Mouse (Mus musculus): ENCODE results near the gene Olfr710.
"Not testable (repeated sequence)": the region's sequence is repeated elsewhere in the genome, so short reads cannot be mapped to it uniquely, and the experiment has no call there.

The Olfr710 gene

DNA sequence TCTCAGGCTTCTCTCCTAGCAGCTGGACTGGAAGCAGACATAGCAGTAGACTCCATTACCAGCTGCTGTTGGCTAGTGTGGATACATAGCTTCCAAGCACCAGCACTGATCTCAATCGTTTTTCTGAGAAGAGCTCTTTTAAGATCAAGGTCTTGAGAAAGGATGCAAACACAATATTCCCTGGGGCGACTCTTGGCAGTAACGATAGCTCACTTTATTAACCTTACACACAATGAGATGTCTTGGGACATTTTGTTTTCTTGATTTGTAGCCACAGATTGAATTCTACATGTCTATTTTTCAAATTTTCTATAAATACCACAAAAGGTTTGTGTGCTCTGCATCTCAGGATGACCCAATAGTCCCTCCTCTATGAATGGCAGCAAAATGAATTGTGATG is at the start of gene Olfr710:
TSS of gene Olfr710 (minus strand) at position 101 of the 400 bp plus-strand sequence.
- no peak for DNase-seq (ENCODE audit: low read depth)

DNA sequence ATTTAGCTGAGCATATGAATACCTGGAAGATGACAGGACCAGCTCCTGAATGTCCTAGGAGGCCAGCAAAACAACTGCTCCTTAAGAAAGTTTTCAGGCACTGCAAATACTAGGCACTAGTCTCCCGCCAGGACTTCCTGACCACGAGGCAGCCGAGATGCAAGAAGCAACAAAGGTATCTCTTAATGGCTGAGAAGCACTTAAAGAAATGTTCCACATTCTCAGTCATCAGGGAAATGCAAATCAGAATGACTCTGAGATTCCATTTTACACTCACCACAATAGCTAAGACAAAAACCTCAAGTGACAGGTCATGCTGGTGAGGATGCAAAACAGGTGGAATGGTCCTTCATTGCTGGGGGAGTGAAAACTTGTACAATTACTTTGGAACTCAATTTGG is 37.1 kb upstream of the Olfr710 start:
- no peak for DNase-seq (ENCODE audit: low read depth)

GRCm38 (mm10) chr7:106975353-106975752 is 27.2 kb upstream of the Olfr710 start, which contains the start of gene Olfr711:
Gene Olfr711, minus strand, starts transcription at chr7:106975453.
- no peak for DNase-seq (ENCODE audit: low read depth)

DNA sequence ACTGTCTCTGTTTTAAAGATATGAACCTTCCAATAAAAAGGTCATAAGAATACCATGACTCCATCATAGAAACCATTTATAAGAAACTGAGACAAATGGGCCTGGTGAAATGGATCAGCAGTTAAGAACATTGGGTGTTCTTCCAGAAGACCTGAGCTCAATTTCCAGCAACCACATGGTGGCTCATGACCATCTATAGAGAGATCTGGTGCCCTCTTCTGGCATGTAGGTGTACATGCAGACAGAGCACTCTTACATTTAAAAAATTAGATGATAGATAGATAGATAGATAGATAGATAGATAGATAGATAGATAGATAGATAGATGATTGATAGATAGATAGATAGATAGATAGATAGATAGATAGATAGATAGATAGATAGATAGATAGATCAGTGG is 19.4 kb upstream of the Olfr710 start:
- DNase-seq (ENCODE audit: low read depth) = peak; percentile 61

DNA sequence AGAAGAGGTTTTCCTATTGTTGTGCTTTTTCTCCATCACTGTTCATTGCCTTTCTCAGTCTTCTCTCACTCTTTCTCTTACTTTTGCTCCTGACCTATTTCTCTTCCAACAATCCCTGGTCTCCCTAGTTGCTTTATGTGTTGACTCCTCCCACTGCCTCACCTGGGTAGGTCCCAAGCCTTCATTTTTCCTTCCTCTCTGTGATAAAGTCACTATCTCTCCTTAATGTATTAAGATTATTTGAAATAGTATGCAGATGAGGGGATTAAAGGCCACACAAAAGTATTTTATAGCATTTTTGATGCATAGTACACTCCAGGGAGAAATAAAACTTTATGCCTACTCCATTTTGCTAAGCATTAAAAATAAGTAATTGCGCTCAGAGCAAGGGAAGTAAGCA is 15.7 kb upstream of the Olfr710 start, which contains the start of gene Olfr6:
TSS of gene Olfr6 (minus strand) at position 101 of the 400 bp plus-strand sequence.
- no peak for DNase-seq (ENCODE audit: low read depth)

DNA sequence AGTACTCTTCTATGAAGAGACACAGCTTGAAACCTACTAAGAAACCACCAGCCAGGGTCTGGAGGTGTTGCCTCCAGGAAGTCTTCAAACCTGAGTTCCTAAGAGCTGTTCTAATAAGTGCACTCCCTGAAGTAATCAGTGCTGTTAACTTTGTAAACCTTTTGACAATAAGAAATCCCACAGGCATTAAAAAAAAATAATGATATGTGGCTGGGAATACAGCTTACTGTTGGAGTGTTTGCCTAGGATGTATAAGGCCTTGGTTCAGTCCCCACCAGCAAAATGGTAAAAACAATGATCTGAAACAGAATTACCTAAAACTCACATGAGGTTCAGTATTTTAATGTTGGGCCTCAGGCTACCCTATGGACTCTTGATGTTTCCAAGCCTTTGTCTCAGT is 16.0 kb downstream of the Olfr710 start, which contains the start of gene Olfr709-ps1:
TSS of gene Olfr709-ps1 (minus strand) at position 101 of the 400 bp plus-strand sequence.
- DNase-seq (ENCODE audit: low read depth) = no peak

GRCm38 (mm10) chr7:106920961-106921360 is 27.2 kb downstream of the Olfr710 start:
- not testable (repeated sequence) for DNase-seq (ENCODE audit: low read depth)

DNA sequence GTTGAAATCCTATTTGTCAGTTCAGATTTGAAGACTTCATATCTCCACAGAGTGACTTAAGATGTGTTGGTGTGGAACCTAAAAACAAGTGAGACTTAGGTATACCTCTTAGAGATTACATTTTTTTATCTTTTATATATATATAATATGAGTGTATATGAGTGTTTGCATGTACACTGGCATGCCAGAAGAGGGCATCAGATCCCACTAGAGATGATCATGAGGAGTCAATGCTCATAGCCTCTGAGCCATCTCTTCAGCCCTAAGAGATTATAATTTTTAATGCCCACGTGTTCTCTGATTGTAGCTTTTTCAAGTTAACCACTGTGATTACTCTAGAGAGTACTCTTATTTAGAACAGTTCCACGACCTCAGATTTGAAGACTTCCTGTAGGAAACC is 40.4 kb downstream of the Olfr710 start, which contains the start of gene Olfr1532-ps1:
TSS of gene Olfr1532-ps1 (plus strand) at position 326 of the 400 bp plus-strand sequence.
- DNase-seq (ENCODE audit: low read depth) = peak; percentile 11

- not testable (repeated sequence) for DNase-seq (ENCODE audit: low read depth)
Observed at GRCm38 (mm10) chr7:106901141-106901540, 47.0 kb downstream of the Olfr710 start, which contains the start of gene Olfr707. Gene Olfr707, minus strand, starts transcription at chr7:106901241.
